Mouse (Mus musculus) lung, postnatal 0 days (tissue): ENCODE measurements at regions not wholly inside any gene's neighbourhood (a gene's known extent, or its start where the extent isn't known, plus 50 kb on each side); places are given as distances from the start of the nearest gene placed in this dataset.

ENCODE experiments used
- CTCF ChIP-seq: IDR thresholded peaks from 2 replicates; pipeline ENCODE4 v1.5.1; 2016; ENCODE audit warnings: antibody characterized with exemption, mild to moderate bottlenecking
- EP300 ChIP-seq: IDR thresholded peaks from 2 replicates; pipeline ENCODE4 v1.6.1; 2016; ENCODE audit warnings: antibody characterized with exemption, mild to moderate bottlenecking, control low read depth

GRCm38 (mm10) chr3:34481821-34482713 is 168.1 kb upstream of the Sox2 start:
- TF ChIP-seq CTCF (no peak), EP300 (no peak)
